In the genomic region with DNA sequence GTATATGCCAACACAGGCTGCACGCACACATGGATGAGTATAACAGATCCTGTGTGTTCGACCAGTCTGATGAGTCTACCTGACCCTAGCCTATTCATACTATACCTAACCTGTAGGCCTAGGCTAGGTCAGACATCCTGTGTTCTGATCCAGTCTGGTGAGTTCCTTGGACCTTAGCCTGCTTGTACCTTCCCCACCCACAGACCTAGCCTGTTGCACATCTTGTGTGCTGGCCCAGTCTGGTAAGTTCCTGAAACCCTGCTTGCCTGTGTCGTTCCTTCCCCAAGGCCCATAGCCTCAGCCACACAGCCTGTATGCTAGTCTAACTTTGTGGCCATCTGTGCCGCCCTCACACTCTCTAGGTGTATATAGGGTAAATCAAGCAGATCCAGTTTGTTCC, we compare ENCODE assay signal across 18 mouse cellular contexts. TPM values are rescaled to one million over a fixed set of nuclear protein-coding genes. Genes with fewer than 3 reads are reported as not detected.
DNase-seq lines count a peak whose midpoint lies in the region; ATAC-seq lines count a peak whose summit lies in the region.
"Had no signal": no experiment of that assay in that cellular context is flagged by ENCODE, and none has a peak within 500 bp of the region (broad histone marks: within the 10 kb centered on the region; RNA-seq: fewer than 3 reads in every experiment).

No protein-coding gene starts in this region.

- peak; percentile 47; the same call in 1 of the 2 replicates for ATAC-seq in monocyte, adult 5-6 weeks (replicated peaks; ENCODE audit: insufficient number of reproducible peaks, low FRiP score, low TSS enrichment, poor library complexity, severe bottlenecking)
- ATAC-seq: activated CD4-positive, CD25-positive, alpha-beta regulatory T cell, adult 4 months; CD4-positive, CD25-positive, alpha-beta regulatory T cell, adult 4 months; forebrain, embryonic 14.5 days; forebrain, embryonic 16.5 days; Patski had no signal

- peak; percentile 8 for DNase-seq in cerebellum, adult 9-11 months
- no peak for DNase-seq in cerebellum, adult 9-10 months
- DNase-seq in fat pad, adult 2 months (ENCODE audit: extremely low read depth, low read depth, low spot score), result peak; percentile 58
- no peak for DNase-seq in spleen, adult 18-20 months
- DNase-seq: adrenal gland, adult 8-10 months; adrenal gland, postnatal 14 days; adrenal gland, postnatal 36 days; B cell, adult 2 months; cerebellum, adult 11-12 months; cerebellum, adult 2 months; cerebellum, postnatal 10 days; cerebellum, postnatal 25 days had no signal

RNA-seq across cellular contexts. Expression of a gene that starts 45.1 kb away (rescaled TPM):
- 0.19 TPM in 1 of 3 replicates, not detected in the others for total RNA-seq in monocyte, adult 5-6 weeks (2017)

Comparison
In these comparisons a context has a peak if more than half of its experiments do, and no peak if none do; other contexts are left out.
1. DNase-seq: peak in cerebellum, adult 9-11 months (single experiment) and fat pad, adult 2 months (single experiment); none in cerebellum, adult 9-10 months (single experiment) and spleen, adult 18-20 months (0 of 2).